Mouse (Mus musculus): ENCODE data around the gene C130032M10Rik.

DNA sequence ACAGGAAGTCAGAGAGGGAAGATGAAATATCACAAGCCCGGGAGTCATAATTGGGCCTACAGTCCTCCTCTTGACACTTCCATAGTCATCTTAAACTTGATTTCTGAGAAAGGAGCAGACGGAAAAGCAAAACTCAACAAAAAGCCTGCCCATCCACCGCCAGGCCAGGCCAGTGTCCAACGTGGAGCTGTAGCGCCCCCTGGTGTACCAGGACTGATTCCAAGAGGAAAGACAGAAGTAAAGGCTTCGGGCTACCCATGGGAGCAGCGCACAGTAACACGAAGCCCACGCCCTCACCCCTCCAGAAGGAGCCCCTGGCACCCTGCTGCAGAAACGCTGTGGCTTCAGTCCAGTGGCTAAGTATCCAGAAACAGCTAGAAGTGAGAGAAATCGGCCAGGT lies 17.3 kb upstream of the C130032M10Rik start:
- TF ChIP-seq POLR2A (IDR thresholded peaks at IDR 0.05; ENCODE audit: insufficient read length, low read depth) (no peak), TCF3 (IDR thresholded peaks at IDR 0.05; ENCODE audit: insufficient read length, low read depth) (no peak), CEBPB (IDR thresholded peaks at IDR 0.05; ENCODE audit: insufficient read depth, poor library complexity, severe bottlenecking) (no peak), MAX (IDR thresholded peaks at IDR 0.05; ENCODE audit: low read depth) (no peak)

All from myocyte (in vitro differentiated cells).